Mouse (Mus musculus): ENCODE measurements around the gene Rptor.

Gene Rptor

GRCm38 (mm10) chr11:119783653-119784052 lies 180.9 kb downstream of the Rptor start:
- no peak for DNase-seq (ENCODE audit: low spot score in 2 of 2)

DNA sequence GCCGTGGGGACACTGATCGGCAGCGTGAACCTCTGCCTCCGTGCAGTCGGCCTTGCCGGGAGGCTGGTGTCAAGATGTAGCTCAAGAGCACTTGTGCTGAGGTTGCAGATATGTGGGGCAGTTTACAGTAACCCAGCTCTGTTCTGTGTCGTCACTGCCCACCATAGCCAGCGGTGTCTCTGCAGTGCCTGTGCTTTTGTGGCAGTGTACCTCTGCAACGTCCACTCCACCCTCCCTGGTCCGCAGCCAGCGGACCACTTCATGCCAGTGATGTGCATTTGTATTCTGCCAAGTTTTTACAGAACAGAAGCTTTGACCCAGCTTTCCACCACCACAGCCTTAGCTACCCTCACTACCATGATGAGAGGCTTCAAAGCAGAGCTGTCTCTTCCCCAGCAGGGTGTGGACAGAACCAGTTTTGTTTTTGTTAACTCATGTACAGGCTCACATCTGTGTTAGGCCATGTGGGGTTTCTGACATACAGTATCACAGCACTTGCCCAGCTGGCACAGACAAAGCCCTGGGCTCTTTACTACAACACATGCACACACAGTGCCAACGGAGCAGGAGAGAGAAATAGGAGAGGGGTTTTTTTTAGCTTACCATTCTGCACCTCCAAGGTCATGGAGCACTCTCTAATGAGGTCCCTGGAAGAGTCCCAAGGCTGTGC lies 182.1 kb downstream of the Rptor start:
- no peak for DNase-seq (ENCODE audit: low spot score in 2 of 2)

GRCm38 (mm10) chr11:119785661-119786384 lies 183.1 kb downstream of the Rptor start:
- no peak for DNase-seq (ENCODE audit: low spot score in 2 of 2)

DNA sequence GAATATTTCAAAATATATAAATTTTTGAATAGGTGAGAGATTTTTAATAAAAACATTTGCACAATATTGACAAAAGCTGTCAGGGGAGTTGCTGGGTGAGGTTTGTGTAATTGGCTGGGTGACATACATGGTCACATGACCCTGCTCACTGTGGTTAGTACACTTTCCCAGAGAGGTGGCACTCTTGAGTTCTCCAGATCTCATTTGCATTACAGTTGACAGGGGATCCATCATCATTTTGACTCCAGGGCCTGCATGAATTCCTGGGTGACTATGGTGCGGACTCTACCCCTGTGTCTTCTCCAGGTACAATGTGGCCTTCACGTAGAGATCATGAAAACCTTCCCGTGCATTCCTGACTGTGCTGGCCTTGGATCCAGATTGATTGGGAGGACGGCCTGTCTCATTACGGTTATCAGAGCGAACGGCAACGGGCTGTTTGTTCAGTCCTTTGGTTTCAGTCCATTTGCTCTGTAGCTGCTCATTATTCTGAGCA lies 183.7 kb downstream of the Rptor start:
- no peak for DNase-seq (ENCODE audit: low spot score in 2 of 2)

DNA sequence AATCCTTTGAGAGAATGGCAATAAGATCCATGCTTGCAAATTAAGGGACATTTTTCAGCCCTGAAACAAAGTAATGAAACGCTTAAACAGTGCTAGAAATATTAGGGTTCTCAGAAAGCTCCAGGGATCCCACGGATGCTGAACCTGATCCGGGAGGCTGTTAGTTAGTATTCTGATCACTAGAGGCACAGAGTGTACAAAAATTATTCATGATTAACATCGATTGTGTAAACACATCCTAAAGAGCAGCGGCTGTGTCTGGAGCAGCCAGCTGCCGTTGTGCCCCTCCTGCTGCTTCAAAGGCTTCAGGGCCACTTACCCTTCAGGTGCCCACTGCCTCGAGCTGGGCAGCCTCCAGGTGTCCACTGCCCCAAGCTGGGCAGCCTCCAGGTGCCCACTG lies 185.8 kb downstream of the Rptor start:
- no peak for DNase-seq (ENCODE audit: low spot score in 2 of 2)

DNA sequence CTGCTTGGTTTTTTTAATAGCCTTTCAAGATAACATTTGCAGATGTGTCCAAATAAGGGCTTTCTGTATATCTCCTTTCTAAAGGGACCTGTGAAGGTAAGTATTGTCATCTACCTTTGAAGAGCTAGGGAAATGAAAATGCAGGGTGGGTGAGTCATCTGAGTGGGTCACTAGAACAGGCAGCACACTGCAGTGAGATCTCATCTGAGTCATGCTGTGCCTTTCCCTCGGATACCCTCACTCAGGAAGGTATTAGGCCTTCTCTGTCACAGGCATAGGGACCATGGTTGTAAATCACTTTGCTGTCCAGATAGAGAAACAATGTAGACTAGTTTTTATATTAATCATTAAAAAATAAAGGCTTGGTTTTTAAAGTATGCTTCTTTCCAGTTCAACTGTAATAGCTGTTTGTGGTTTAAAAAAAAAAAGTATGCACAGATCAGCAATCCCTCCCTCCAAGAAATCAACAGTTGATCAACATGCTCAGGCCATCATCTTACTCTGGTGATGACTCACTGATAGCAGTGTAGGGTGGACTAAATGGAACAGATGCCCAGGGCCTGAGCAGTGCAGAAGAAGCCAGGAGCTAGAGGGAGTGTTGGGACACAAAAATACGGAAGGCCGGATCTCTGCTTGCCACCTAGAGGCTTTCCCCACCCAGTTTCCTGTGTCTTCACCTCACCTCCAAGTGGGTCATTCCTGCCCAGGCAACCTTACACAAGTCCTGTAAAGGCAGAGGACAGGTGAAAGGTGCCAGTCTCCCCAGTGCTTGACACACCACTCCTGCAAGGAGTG lies 186.4 kb downstream of the Rptor start:
- no peak for DNase-seq (ENCODE audit: low spot score in 2 of 2)

DNA sequence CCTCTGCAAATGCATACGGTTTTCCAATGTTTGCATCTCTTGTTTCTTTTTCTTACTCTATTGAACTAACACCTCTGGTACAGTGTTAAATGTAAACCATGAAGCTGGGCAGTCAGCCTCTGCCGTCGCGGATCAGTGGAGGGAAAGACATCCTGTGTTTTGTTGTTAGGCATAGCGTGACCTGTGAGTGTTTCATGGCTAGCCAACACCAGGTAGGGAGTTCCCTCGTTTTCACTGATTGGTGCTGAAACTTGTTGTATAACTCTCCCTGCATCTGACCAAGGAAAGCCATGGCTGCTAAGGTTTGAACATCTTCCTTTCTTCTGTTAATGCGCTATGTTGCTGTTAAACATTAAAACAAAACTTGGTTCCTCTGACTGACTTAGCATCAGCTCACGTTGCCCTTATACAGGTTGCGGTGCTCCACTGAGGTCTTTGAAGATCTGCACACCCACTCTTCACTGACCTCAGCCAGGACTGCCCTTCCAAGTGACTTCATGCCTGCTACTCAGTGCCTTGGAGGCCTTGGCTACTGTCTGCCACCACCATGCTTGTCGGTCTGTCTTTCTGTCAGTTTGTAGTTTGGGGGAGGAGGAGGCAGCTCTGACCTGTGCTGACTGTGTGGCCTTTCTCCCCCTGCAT lies 189.3 kb downstream of the Rptor start:
- DNase-seq (ENCODE audit: low spot score in 2 of 2), result no peak

GRCm38 (mm10) chr11:119793378-119793777 lies 190.7 kb downstream of the Rptor start:
- no peak for DNase-seq (ENCODE audit: low spot score in 2 of 2)

- DNase-seq (ENCODE audit: low spot score in 2 of 2), result no peak
Measured at GRCm38 (mm10) chr11:119794020-119794419, 191.3 kb downstream of the Rptor start.

- no peak for DNase-seq (ENCODE audit: low spot score in 2 of 2)
Measured at GRCm38 (mm10) chr11:119794671-119795070, 192.0 kb downstream of the Rptor start.

DNA sequence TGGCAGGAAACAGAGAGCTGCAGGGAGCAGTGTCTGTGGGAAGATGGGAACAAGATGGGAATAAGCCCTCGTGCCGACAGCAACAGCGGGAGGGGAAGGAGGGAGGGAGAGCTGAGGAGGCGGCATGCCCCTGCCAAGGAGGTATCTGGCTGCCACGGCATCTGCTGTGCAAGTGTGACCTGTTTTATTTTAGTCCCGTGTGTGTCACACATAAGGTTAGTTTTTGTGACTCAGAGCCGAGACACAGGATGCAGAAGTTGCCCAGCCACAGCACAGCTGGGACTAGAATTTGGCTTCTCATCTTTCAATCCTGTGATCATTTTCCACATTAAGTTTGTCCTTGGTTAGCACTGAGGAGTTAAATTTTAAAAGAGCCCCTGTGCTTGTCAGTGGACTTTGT lies 193.7 kb downstream of the Rptor start:
- DNase-seq (ENCODE audit: low spot score in 2 of 2), result no peak

DNA sequence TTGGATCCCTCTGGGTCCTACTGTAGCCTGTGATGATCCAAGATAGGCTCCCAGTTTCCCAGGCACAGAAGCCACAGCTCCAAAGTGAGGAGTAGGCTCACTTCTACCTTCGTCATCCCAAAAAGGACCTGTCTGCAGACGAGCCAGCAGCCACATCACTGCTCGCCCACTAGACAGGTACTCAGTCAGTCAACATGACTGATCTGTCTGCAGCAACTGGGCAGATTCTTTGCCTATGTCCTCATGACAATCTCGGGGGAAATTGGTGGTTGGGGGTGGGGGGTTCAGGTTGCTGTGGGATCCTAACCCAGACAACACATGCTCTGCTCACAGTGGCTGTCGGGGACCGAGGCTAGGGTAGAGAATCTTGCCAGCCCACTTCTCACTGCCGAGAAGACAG lies 194.1 kb downstream of the Rptor start:
- no peak for DNase-seq (ENCODE audit: low spot score in 2 of 2)

- no peak for DNase-seq (ENCODE audit: low spot score in 2 of 2)
Measured at GRCm38 (mm10) chr11:119799536-119799935, 196.8 kb downstream of the Rptor start.

DNA sequence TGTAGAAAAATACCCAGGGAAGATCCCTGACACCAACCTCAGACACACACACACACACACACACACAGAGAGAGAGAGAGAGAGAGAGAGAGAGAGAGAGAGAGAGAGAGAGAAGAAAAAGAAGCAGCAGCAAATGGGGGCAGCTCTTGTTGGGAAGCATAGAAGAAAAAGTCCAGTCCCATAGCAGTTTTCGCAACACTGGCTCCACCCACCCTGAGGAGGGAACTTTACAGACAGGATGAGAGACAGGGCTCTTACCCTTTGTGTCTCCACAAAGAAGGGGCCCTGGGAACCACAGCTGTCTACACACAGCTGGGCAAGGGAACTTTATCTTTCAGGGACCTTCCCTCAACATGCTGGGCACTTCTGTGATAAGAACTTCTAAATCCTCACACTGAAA lies 199.2 kb downstream of the Rptor start:
- DNase-seq (ENCODE audit: low spot score in 2 of 2), result no peak

GRCm38 (mm10) chr11:119802947-119803346 lies 200.2 kb downstream of the Rptor start:
- no peak for DNase-seq (ENCODE audit: low spot score in 2 of 2)

DNA sequence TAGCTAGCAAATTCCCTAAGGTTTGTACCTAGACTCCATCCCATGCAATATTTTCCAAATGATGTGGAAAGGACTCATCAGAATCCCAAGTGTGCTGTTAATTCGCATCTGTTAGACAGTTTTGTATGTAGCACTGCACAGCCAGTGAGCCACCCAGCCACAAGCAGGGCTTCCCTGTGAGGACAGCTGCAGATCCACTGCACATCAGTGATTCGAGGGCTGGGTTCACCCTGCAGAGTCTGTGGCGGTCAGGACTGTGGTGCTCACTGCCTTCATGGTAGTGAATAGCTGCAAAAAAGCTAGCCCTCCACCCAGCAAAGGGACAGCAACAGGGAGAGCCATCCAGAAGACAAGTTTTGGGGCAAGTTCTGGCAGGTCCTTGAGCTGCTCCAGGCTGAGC lies 201.7 kb downstream of the Rptor start:
- no peak for DNase-seq (ENCODE audit: low spot score in 2 of 2)

DNA sequence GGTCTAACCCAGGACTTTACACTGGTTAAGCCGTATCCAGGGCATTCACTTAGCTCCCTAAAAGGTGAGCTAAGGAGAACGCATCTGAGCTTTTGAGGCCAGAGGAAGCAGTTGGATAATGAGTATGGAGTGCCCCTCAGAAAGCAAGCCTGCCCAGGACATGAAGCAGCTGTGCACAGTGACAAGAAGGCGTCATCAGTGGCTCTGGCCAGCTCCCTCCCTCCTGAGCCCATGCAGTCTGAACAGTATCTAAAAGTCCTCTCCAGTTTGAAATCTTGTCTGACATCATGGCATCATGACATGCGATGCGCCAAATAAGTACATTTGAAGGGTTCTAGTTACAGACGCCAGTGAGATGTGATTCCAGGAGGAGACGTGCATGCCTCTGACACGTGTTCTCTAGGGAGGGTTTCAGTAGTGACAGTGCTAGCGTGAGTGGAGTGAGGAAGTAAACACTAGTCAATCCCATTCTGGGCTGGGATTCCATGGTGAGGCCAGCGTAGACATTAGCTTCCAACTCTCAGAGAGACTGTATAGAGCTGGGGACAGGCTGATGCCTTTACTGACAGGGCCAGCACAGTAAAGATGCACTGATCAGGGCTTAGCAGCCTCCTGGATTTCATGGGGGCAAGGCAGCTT lies 202.5 kb downstream of the Rptor start:
- DNase-seq (ENCODE audit: low spot score in 2 of 2), result no peak

GRCm38 (mm10) chr11:119806539-119806938 lies 203.8 kb downstream of the Rptor start:
- DNase-seq (ENCODE audit: low spot score in 2 of 2), result no peak

DNA sequence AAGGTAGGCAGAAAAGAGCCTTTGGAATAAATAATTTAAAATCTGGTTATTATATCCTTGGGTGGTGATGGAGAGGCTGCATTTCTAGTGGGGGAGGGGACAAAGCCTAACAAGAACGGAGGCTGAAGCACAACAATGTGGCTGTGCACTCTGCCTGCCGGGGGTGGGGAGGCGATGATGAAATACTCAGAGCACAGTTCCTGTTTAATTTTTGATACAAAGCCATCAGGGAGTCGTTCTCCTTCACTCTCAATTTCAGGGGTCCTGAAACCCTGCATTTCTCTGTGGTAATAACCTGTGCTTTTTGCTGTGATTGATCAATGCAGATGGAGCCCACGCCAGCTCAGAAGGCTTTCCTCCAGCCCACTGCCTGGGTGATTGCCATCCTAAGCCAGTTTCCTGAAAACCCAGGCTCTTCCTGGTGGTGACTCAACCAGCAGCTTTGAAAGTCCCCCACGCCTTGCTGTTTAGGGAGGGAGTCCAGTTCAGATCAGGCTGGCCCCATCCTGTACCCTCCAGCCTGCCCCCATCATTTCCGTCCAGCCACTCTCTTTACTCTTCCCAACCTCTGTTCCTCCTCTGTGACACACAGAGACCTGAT lies 204.8 kb downstream of the Rptor start:
- DNase-seq (ENCODE audit: low spot score in 2 of 2), result no peak

- DNase-seq (ENCODE audit: low spot score in 2 of 2), result no peak
Measured at GRCm38 (mm10) chr11:119808647-119809280, 206.1 kb downstream of the Rptor start.

GRCm38 (mm10) chr11:119809309-119809708 lies 206.6 kb downstream of the Rptor start:
- DNase-seq (ENCODE audit: low spot score in 2 of 2), result no peak

Measured in spleen, postnatal 10 days (tissue).